Mouse (Mus musculus) liver, embryonic 13.5 days (tissue): Measurements from ENCODE around the gene 1700025C18Rik. TPM values are rescaled to one million over a fixed set of nuclear protein-coding genes. Genes with fewer than 3 reads are reported as not detected.

Experiments
- ATAC-seq: fragments of 200-750 bp; cut with Nextera tagmentation; 2 replicates; pipeline ENCODE4 v1.8.0; 2017; ENCODE audit warnings: low read depth, mild to moderate bottlenecking, moderate number of reproducible peaks, moderate library complexity
- DNase-seq: peaks from one replicate; pipeline ENCODE4 v3.0.0; 2022
- H3K27ac ChIP-seq: fragments of 300-500 bp; sonication (generic); 2 replicates; pipeline ENCODE4 v1.5.1; 2015; ENCODE audit warnings: moderate library complexity, mild to moderate bottlenecking, inconsistent platforms
- H3K27me3 ChIP-seq: fragments of 300-500 bp; sonication (generic); 2 replicates; pipeline ENCODE4 v1.6.1; 2015; ENCODE audit warnings: mild to moderate bottlenecking, inconsistent platforms
- H3K36me3 ChIP-seq: fragments of 300-500 bp; sonication (generic); 2 replicates; pipeline ENCODE4 v1.6.1; 2015; ENCODE audit warnings: mild to moderate bottlenecking, inconsistent platforms
- H3K4me1 ChIP-seq: fragments of 300-500 bp; sonication (generic); replicated peaks from 2 replicates; pipeline ENCODE4 v1.6.1; 2015; ENCODE audit warnings: inconsistent platforms
- H3K4me2 ChIP-seq: fragments of 300-500 bp; sonication (generic); 2 replicates; pipeline ENCODE4 v1.6.1; 2015; ENCODE audit warnings: inconsistent platforms, mild to moderate bottlenecking, moderate library complexity
- H3K4me3 ChIP-seq: fragments of 300-500 bp; sonication (generic); replicated peaks from 2 replicates; pipeline ENCODE4 v1.5.1; 2015; ENCODE audit warnings: mild to moderate bottlenecking, inconsistent platforms
- H3K9ac ChIP-seq: fragments of 300-500 bp; sonication (generic); 2 replicates; pipeline ENCODE4 v1.6.1; 2015; ENCODE audit warnings: mild to moderate bottlenecking, inconsistent platforms
- H3K9me3 ChIP-seq: fragments of 300-500 bp; sonication (generic); replicated peaks from 2 replicates; pipeline ENCODE4 v1.6.1; 2016; ENCODE audit warnings: inconsistent platforms
- WGBS: fragments of 180-500 bp; shearing (Covaris S2); methylation state at CpG from one replicate; pipeline ENCODE4 v1.1.7; 2015; ENCODE audit not compliant: insufficient replicate concordance; 5-methylcytosine and 5-hydroxymethylcytosine counted together
- polyA plus RNA-seq: library from polyadenylated mRNA; unstranded; fragments of >200 nt; fragmentation: Nextera tagmentation; extraction: Ambion mirVana; gene quantifications from 2 replicates; pipeline ENCODE4 v1.2.1, GENCODE M21; 2015

Gene 1700025C18Rik
- not detected in 2 replicates for polyA plus RNA-seq

DNA sequence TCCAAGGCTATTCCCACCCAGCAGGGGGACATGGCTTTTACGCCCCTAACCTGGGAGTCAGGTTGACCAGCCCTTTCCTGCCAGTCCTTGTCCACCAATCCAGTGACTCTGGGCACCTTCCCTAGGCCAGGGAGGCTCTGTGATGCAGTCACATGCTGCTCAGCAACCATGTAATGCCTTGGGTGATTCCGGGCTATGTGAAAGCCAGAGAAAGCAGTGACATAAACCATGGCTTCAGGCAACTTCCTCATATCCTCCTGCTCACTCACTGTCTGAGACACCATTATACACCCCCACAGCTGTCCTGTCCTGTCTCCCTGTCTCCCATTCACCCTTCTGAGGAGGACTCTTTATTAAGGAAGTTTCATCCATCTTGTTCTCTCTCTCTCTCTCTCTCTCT is at the start of gene 1700025C18Rik:
Gene 1700025C18Rik, minus strand, starts transcription at position 101 of the 400 bp plus-strand sequence.
- Histone ChIP-seq H3K27me3 (peaks cover under 1% of the 10 kb centered on the region), H3K4me3 (no peak within 1 kb of the TSS), H3K4me2 (no peak within 1 kb of the TSS), H3K36me3 (no peaks in the 10 kb centered on the region), H3K4me1 (no peaks in the 10 kb centered on the region), H3K9ac (no peak within 1 kb of the TSS), H3K9me3 (0 out of 2 replicates have a peak, but pooled peaks cover 4% of the 10 kb centered on the region), H3K27ac (no peak within 1 kb of the TSS)
- no peak for ATAC-seq
- WGBS: 59% methylated on average over 2 of the region's 2 CpGs
- no peak for DNase-seq

DNA sequence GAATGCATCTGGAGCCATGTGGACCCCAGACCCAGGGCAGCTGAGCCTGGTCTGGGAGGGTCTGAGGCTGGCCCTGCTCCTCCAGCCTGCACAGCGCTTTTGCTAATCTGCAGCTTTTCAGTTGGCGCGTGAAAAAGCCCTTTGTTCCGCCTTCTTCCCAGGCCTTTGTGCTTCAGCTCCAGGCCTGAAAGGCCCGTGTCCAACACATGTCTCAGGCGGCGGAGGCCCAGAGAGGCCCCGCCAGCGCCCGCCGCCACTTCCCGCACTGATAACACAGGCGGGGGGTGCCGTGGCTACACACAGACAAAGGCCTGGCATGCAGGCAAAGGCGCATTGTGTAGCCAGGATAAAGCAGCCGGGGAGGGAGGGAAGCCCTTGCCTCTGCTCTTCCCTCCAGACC is 45.5 kb upstream of the 1700025C18Rik start:
- no peak for ATAC-seq
- Histone ChIP-seq H3K4me3 (no peak overlapping the region), H3K9me3 (no peaks in the 10 kb centered on the region), H3K4me2 (0 out of 2 replicates have a peak overlapping the region, but pooled peaks have one; percentile 2), H3K4me1 (peaks cover 10% of the 10 kb centered on the region), H3K27me3 (peaks cover 22% of the 10 kb centered on the region), H3K27ac (no peak overlapping the region), H3K36me3 (no peaks in the 10 kb centered on the region), H3K9ac (no peak overlapping the region)
- 10% methylated on average over 16 of the region's 16 CpGs for whole genome bisulfite sequencing
- no peak for DNase-seq

DNA sequence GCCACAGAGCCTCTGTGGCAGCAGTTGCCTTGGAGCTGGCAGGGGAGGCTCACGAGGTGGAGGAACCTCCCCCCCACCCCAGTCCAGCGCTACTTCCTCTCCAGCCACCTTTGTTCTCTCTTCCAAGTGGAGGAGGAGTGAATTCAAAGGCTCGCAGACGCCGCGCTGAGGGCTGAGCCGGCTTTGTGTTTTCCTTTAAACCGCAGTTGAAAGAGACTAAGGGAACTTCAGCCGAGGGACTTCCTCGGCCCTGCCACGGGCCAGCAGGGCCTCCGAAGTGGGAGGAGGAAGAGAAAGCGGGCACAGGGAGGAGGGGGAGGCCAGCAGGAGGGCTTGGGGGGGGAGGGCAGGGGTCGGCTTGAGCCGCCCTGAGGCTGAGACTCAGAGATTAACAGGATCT is 43.0 kb upstream of the 1700025C18Rik start:
- Histone ChIP-seq H3K27me3 (peaks cover 17% of the 10 kb centered on the region), H3K4me3 (no peak overlapping the region), H3K4me2 (no peak overlapping the region), H3K4me1 (peaks cover 10% of the 10 kb centered on the region), H3K9me3 (no peaks in the 10 kb centered on the region), H3K9ac (no peak overlapping the region), H3K27ac (no peak overlapping the region), H3K36me3 (no peaks in the 10 kb centered on the region)
- no peak for ATAC-seq
- no peak for DNase-seq
- 2% methylated on average over 15 of the region's 15 CpGs for WGBS

DNA sequence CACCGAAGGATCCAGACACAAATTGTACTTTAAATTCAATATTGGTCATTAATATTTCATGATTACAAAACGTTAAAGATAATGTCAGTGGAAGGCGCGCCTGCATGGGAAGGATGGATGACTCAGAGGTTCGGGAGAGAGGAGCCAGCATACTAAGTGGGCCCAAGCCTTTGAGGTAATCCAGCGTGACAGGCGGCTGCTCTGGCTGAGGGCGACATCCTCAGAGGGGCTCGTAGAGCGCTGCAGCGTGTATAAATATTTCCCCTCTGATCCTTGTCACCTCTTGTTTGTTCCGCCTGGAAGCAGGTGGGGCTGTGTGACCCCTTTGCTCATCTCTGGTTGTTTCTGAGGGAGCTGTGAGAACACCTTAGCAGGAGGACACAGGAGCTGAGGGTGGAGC is 40.9 kb upstream of the 1700025C18Rik start:
- Histone ChIP-seq H3K36me3 (no peaks in the 10 kb centered on the region), H3K27me3 (peaks cover 14% of the 10 kb centered on the region), H3K4me3 (no peak overlapping the region), H3K9me3 (no peaks in the 10 kb centered on the region), H3K9ac (no peak overlapping the region), H3K4me2 (no peak overlapping the region), H3K27ac (no peak overlapping the region), H3K4me1 (peaks cover 5% of the 10 kb centered on the region)
- no peak for DNase-seq
- ATAC-seq: no peak
- WGBS: 45% methylated on average over 12 of the region's 12 CpGs

DNA sequence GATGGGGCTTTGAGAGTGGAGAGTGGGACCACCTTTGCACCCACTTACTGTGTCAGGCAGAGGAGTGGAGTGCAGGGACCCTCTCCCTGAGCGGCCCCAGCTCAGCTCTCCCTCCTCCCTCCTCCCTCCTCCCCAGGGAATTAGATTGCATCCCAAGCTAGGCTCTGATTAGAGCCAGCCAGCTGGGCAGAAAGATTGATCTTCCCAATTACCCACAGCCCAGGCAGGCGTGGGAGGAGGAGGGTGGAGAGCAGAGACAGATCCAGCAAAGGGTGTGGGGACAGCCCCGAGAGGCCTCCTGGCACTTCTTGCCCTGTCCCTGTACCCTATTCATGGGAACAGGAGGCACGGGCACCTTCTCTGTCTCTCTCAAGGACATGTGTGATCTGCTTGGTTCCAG is 38.6 kb upstream of the 1700025C18Rik start:
- no peak for ATAC-seq
- 48% methylated on average over 4 of the region's 4 CpGs for WGBS
- Histone ChIP-seq H3K4me3 (no peak overlapping the region), H3K27ac (no peak overlapping the region), H3K4me2 (no peak overlapping the region), H3K36me3 (no peaks in the 10 kb centered on the region), H3K9me3 (no peaks in the 10 kb centered on the region), H3K27me3 (peaks cover 10% of the 10 kb centered on the region), H3K4me1 (no peaks in the 10 kb centered on the region), H3K9ac (no peak overlapping the region)
- no peak for DNase-seq

DNA sequence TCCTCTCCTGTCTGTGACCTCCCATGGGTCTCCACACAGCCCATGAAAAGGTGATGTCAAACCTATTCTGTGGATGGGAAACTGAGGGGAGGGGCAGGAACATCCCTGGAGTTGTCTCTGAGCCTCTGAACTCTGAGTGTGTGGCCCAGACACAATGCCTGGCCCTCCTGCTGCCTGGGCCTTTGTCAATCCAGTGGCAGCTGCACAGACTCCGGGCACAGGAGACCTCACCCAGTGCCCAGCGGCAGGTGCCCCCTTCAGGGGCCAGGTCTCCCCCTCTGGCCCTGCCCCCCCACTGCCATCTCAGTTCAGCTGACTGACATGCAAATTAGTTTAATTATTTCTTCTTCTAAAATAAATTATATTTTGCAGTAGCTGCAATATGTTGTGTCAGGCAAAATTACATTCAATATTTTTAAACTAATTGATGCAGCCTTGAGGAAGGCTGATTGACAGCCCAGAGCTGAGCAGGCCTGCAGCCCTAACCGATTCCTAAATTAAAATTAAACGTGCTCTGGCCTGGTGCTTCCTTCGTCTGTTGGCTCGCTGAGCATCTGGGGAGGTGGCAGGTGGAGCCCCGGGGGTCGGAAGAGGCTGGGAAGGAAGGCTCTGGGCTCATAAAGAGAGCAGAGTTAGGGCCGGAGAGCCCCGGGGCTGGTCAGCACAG is 36.5 kb upstream of the 1700025C18Rik start:
- DNase-seq: no peak
- H3K36me3 ChIP-seq: no peaks in the 10 kb centered on the region
- no peaks in the 10 kb centered on the region for H3K4me1 ChIP-seq
- no peak overlapping the region for H3K4me2 ChIP-seq
- H3K27ac ChIP-seq: no peak overlapping the region
- no peaks in the 10 kb centered on the region for H3K9me3 ChIP-seq
- no peak overlapping the region for H3K9ac ChIP-seq
- no peak overlapping the region for H3K4me3 ChIP-seq
- H3K27me3 ChIP-seq: no peaks in the 10 kb centered on the region
- ATAC-seq: no peak
- WGBS: 45% methylated on average over 10 of the region's 10 CpGs

DNA sequence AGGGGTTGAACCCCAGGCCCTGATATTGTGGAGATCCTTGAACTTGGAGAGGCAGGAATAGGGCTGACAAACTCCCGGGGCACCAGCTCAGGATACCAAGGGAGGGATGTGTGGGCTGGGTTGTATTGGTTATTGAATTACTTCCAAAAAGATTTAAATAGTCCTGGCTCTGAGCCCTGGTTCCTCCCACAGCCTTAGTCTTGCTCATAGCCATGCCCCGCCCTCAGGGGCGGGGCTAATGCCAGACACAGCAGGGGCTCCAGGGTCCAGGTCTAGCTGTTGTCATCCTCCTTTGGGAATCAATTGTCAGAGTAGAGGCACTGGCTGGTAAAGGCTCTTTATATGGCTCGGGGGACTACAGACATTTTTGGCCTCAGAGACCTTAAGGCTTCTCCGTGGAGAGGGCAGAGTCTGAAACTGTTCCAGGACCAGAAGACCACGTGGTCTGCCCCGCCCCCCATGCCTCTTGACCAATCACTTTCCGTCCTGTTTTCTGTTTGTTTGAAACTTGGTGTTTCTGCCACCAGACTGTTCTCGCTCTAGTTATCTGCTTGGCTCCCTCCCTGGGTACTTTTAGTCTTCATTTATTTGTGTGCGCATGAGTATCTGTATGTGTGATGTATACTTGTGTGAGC is 30.8 kb upstream of the 1700025C18Rik start:
- Histone ChIP-seq H3K4me2 (no peak overlapping the region), H3K36me3 (no peaks in the 10 kb centered on the region), H3K27me3 (peaks cover 46% of the 10 kb centered on the region), H3K9ac (no peak overlapping the region), H3K4me1 (no peaks in the 10 kb centered on the region), H3K27ac (no peak overlapping the region), H3K4me3 (no peak overlapping the region), H3K9me3 (no peaks in the 10 kb centered on the region)
- DNase-seq: no peak
- 22% methylated on average over 10 of the region's 10 CpGs for WGBS
- no peak for ATAC-seq

DNA sequence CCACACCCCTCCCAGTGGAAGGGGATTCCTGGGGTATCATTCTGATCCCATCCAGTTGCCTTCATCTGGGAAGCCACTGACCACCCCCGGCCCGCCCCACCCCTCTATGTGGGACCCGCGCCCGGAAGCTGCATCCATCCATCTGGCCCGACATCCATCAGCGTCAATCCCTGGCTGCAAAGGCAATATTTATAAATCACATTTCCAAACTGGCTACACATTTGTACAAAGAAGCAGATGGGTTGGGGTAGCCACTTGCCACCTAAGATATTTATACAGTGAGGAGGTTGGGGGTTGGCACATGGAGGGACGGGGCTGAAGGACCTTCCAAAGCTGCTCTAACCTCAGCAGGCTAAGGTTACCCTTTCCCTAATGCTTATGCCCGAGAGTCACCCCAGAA is 30.2 kb upstream of the 1700025C18Rik start:
- Histone ChIP-seq H3K36me3 (no peaks in the 10 kb centered on the region), H3K9ac (no peak overlapping the region), H3K27ac (no peak overlapping the region), H3K4me1 (no peaks in the 10 kb centered on the region), H3K27me3 (peaks cover 52% of the 10 kb centered on the region), H3K9me3 (no peaks in the 10 kb centered on the region), H3K4me3 (no peak overlapping the region), H3K4me2 (no peak overlapping the region)
- DNase-seq (no peak), ATAC-seq (no peak)
- 68% methylated on average over 9 of the region's 9 CpGs for WGBS

DNA sequence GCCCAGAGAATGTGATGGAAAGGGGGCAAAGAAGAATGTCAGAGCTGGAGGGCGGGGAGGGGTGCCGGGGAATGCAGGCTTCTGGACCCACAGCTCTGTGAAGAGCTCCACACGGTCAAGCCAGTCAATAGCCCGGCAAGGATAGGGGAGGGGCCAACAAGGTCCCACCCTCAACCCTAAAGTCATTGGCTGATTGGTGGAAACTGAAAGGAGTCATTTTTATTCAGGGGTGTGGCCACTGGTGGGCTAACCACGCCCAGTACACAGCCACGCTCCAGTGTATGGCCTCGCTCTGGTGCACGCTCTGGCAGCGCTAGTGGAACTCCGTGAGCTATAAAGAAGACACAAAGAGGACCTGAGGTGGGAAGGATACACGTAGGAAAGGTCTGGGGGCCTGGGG is 23.2 kb upstream of the 1700025C18Rik start:
- H3K27me3 ChIP-seq: peaks cover 98% of the 10 kb centered on the region
- no peak overlapping the region for H3K9ac ChIP-seq
- H3K9me3 ChIP-seq: no peaks in the 10 kb centered on the region
- H3K4me3 ChIP-seq: no peak overlapping the region
- H3K36me3 ChIP-seq: no peaks in the 10 kb centered on the region
- no peak overlapping the region for H3K27ac ChIP-seq
- ATAC-seq (peak; percentile 23; the same call in 1 of the 2 replicates), DNase-seq (no peak)
- 19% methylated on average over 11 of the region's 11 CpGs for WGBS
- H3K4me1 ChIP-seq: peaks cover 3% of the 10 kb centered on the region; the same call in 1 of the 2 replicates
- no peak overlapping the region for H3K4me2 ChIP-seq

DNA sequence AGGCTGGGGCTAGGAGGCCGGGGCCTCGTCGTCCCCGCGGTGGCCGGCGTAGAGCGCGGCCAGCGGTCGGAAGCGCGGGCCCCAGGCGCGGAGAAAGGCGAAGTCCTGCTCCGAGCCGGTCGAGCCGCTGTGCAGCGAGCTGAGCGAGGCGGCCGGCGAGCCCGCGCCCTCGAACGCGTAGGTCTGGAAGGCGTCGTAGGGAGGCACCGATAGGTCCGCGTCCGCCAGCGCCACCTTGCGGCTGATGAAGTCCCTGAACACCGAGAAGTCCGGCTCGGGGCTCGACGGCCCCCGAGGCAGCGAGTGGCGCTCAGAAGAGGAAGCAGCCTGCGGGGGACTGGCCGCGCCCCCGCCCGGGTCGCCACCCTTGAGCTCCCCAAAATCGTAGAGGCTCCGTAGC is 21.6 kb upstream of the 1700025C18Rik start:
- no peak overlapping the region for H3K4me3 ChIP-seq
- 2% methylated on average over 48 of the region's 54 CpGs for WGBS
- H3K27ac ChIP-seq: no peak overlapping the region
- ATAC-seq (peak; percentile 50; the same call in 1 of the 2 replicates), DNase-seq (peak; percentile 55)
- H3K4me1 ChIP-seq: peaks cover 3% of the 10 kb centered on the region; the same call in 1 of the 2 replicates
- no peaks in the 10 kb centered on the region for H3K9me3 ChIP-seq
- peaks cover 95% of the 10 kb centered on the region for H3K27me3 ChIP-seq
- no peaks in the 10 kb centered on the region for H3K36me3 ChIP-seq
- H3K9ac ChIP-seq: no peak overlapping the region
- H3K4me2 ChIP-seq: no peak overlapping the region

DNA sequence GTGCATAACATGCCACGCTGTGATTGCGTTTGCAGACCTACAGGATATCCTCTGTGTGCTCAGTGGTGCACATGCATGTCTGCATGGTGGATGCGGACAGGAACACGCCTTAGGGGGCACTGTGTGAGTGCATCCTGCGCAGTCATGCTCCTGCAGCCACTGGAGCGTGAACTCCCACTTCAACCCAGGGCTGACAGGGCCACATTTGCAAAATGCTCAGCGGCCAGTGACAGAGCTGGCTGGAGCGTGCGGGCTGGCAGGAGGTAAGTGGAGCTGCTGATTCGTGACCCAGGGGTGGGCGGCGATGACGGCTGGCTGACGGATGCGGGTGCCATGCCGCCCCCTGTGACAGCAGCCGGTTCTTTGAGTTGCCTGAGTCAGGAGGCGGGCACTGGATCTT is 16.0 kb upstream of the 1700025C18Rik start:
- ATAC-seq: no peak
- H3K36me3 ChIP-seq: no peaks in the 10 kb centered on the region
- no peak overlapping the region for H3K4me2 ChIP-seq
- no peak overlapping the region for H3K4me3 ChIP-seq
- H3K9me3 ChIP-seq: no peaks in the 10 kb centered on the region
- WGBS: 22% methylated on average over 18 of the region's 18 CpGs
- no peak overlapping the region for H3K27ac ChIP-seq
- no peaks in the 10 kb centered on the region for H3K4me1 ChIP-seq
- peaks cover 66% of the 10 kb centered on the region for H3K27me3 ChIP-seq
- H3K9ac ChIP-seq: no peak overlapping the region
- no peak for DNase-seq
